Mouse (Mus musculus) embryonic facial prominence, embryonic 12.5 days (tissue): ENCODE measurements around the gene Megf11. TPM values are rescaled to one million over a fixed set of nuclear protein-coding genes. Genes with fewer than 3 reads are reported as not detected.

Experiments used
- ATAC-seq: fragments of 200-750 bp; cut with Nextera tagmentation; 2 replicates; pipeline ENCODE4 v1.8.0; 2017; ENCODE audit not compliant: insufficient number of reproducible peaks, insufficient read depth, low FRiP score, low TSS enrichment
- H3K27ac ChIP-seq: fragments of 300-500 bp; sonication (generic); 2 replicates; pipeline ENCODE4 v1.5.1; 2016; ENCODE audit warnings: mild to moderate bottlenecking
- H3K27me3 ChIP-seq: fragments of 300-500 bp; sonication (generic); 2 replicates; pipeline ENCODE4 v1.6.1; 2016; ENCODE audit warnings: mild to moderate bottlenecking, moderate library complexity
- H3K36me3 ChIP-seq: fragments of 300-500 bp; sonication (generic); 2 replicates; pipeline ENCODE4 v1.6.1; 2016; ENCODE audit warnings: mild to moderate bottlenecking
- H3K4me1 ChIP-seq: fragments of 300-500 bp; sonication (generic); 2 replicates; pipeline ENCODE4 v1.6.1; 2016
- H3K4me2 ChIP-seq: fragments of 300-500 bp; sonication (generic); replicated peaks from 2 replicates; pipeline ENCODE4 v1.6.1; 2016; ENCODE audit warnings: mild to moderate bottlenecking, moderate library complexity
- H3K4me3 ChIP-seq: fragments of 300-500 bp; sonication (generic); 2 replicates; pipeline ENCODE4 v1.5.1; 2016; ENCODE audit warnings: mild to moderate bottlenecking
- H3K9ac ChIP-seq: fragments of 300-500 bp; sonication (generic); 2 replicates; pipeline ENCODE4 v1.6.1; 2016; ENCODE audit warnings: mild to moderate bottlenecking, moderate library complexity
- H3K9me3 ChIP-seq: fragments of 300-500 bp; sonication (generic); 2 replicates; pipeline ENCODE4 v1.6.1; 2016; ENCODE audit warnings: mild to moderate bottlenecking, moderate library complexity
- WGBS: fragments of 180-500 bp; shearing (Covaris S2); methylation state at CpG from one replicate; pipeline ENCODE4 v1.1.7; 2016; 5-methylcytosine and 5-hydroxymethylcytosine counted together
- polyA plus RNA-seq: library from polyadenylated mRNA; unstranded; fragments of >200 nt; fragmentation: Nextera tagmentation; extraction: Ambion mirVana; gene quantifications from 2 replicates; pipeline ENCODE4 v1.2.1, GENCODE M21; 2016

Megf11 gene
- polyA plus RNA-seq, 1 experiment from 2014 or later: 1.2 TPM

DNA sequence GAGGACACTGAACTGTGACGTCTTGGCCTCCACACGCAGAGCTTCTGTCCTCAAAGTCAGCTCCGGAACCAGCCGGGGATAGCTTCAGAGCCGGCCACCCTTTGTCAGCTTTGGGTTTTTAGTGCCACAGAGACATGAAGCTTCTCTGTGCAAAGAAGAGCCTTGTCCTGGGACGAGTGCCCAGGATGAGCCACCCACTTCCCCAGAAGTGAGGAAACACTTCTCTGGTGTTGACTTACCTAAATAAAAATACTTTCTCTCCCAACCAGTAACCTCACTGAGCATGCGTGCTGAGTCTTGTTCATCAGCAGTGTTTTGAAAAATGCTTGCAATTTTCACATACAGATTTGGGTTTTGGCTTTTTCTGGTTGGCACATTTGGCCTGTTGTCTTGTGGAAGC lies 29.8 kb upstream of the Megf11 start:
- H3K27ac ChIP-seq: no peak overlapping the region

DNA sequence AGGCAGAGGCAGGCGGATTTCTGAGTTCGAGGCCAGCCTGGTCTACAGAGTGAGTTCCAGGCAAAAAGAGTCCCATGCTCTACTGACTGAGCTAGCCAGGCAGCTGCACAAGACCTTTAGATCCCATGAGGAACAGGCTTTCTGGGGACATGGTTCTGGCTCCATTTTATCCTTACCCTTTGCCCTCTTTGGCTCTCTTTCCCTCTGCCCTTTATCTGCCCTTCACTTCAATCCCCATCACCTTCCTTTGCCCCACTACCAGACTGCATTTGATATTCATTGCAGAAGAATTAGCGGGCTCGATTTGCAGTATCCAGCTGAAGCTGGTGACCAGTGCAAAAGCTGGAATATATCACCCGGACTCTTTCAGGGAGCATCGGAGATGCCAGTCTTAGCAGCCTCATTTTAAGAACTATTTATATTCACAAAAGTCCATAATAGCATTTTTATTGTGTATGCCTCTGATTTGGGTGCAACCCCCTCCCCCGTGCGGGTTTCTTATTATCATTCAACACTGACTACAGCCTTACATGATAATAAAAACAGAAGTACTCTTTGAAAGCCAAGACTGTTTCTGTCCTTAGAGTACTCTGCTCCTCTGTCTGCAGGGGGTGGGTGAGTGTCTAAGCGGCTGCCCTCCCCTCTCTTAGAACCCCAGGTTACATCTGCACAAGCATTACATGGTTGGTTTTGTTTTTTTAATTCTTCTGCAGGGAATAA lies 24.0 kb upstream of the Megf11 start:
- H3K36me3 ChIP-seq: no peaks in the 10 kb centered on the region
- no peaks in the 10 kb centered on the region for H3K4me1 ChIP-seq
- H3K4me2 ChIP-seq: no peak overlapping the region
- no peak overlapping the region for H3K4me3 ChIP-seq
- no peak overlapping the region for H3K27ac ChIP-seq
- H3K9ac ChIP-seq: no peak overlapping the region
- no peak for ATAC-seq
- 85% methylated on average over 9 of the region's 9 CpGs for WGBS
- no peaks in the 10 kb centered on the region for H3K9me3 ChIP-seq
- H3K27me3 ChIP-seq: no peaks in the 10 kb centered on the region

More for the DNA sequence above, 29.8 kb upstream of the Megf11 start:
- Histone ChIP-seq H3K4me2 (no peak overlapping the region), H3K9me3 (no peaks in the 10 kb centered on the region), H3K4me3 (no peak overlapping the region), H3K36me3 (no peaks in the 10 kb centered on the region), H3K9ac (no peak overlapping the region), H3K4me1 (no peaks in the 10 kb centered on the region), H3K27me3 (no peaks in the 10 kb centered on the region)
- 92% methylated on average over 7 of the region's 7 CpGs for WGBS
- no peak for ATAC-seq

DNA sequence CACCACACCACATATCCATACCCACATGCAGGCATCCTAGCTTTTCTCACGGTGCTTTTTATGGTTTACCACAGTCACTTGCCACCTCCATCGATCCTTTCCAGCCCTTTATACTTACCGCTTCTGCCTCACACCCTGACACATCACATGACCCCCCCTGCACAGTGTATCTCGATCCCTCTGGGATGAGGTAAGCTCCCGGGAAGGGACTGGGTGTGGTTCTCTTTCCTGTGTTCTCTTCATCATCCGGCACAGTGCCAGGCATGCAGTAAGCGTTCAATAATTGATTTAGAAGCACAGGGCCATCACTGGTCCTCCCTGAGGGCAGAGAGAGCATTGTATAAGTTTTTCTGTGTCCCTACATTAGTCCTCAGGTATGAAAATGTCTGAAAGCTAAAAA lies 15.6 kb upstream of the Megf11 start:
- peaks cover 3% of the 10 kb centered on the region; the same call in 1 of the 2 replicates for H3K27me3 ChIP-seq
- 70% methylated on average over 7 of the region's 7 CpGs for WGBS
- no peak overlapping the region; the same call in 1 of the 2 replicates for H3K9ac ChIP-seq
- no peaks in the 10 kb centered on the region for H3K4me1 ChIP-seq
- no peaks in the 10 kb centered on the region for H3K36me3 ChIP-seq
- H3K27ac ChIP-seq: no peak overlapping the region
- ATAC-seq: no peak
- no peak overlapping the region for H3K4me2 ChIP-seq
- no peak overlapping the region for H3K4me3 ChIP-seq
- H3K9me3 ChIP-seq: no peaks in the 10 kb centered on the region

DNA sequence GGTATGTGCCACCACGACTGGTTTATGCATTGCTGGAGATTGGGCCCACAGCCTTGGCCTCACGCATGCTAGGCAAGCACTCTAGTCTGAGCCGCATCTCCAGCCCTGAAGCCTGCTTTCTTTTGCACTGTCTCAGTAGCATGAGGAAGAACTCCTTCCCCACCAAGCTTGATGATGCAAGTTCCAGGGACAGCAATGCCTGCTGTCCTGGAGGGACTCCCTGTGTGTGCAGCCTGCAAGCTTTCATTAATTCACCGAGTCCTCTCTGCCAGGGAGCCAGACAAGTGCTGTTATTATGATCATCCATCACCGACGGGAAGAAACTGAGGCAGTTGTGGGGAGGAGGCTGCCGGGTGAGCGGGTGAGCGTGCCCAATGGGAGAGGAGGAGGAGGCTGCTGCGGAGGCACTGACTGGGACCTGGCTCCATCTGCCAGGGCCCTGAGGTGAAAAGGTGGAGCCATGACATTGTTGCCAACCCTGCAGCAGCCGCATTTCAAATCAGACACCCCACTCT lies 14.1 kb upstream of the Megf11 start:
- ATAC-seq: no peak
- Histone ChIP-seq H3K4me2 (no peak overlapping the region), H3K27ac (no peak overlapping the region), H3K36me3 (no peaks in the 10 kb centered on the region), H3K9me3 (no peaks in the 10 kb centered on the region), H3K27me3 (peaks cover 3% of the 10 kb centered on the region; the same call in 1 of the 2 replicates), H3K4me1 (no peaks in the 10 kb centered on the region), H3K9ac (no peak overlapping the region), H3K4me3 (no peak overlapping the region)
- WGBS: 46% methylated on average over 11 of the region's 11 CpGs

DNA sequence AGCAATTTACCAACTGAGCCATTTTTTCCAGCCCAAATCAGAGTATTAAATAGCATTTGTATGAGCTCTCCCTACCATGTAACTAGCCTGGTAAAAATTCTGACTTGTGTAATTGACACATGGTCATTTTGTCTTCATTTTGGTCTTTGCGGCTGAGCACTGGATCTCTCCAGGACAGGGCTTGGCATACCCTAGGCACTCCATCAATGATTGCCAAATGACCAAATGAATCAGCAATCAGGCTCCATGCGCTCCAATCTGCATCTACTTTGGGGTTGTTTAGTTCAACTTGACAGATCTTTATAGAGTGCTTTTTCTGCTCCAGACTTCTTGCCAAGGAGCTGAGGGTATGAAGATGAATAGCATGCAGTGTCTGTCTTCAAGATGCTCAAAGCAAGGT lies 9.0 kb upstream of the Megf11 start:
- Histone ChIP-seq H3K4me3 (no peak overlapping the region), H3K27ac (no peak overlapping the region), H3K27me3 (no peaks in the 10 kb centered on the region; the same call in 1 of the 2 replicates), H3K4me1 (no peaks in the 10 kb centered on the region), H3K9me3 (no peaks in the 10 kb centered on the region), H3K36me3 (no peaks in the 10 kb centered on the region), H3K9ac (no peak overlapping the region), H3K4me2 (no peak overlapping the region)
- 88% methylated on average over 2 of the region's 2 CpGs for WGBS
- ATAC-seq: no peak

DNA sequence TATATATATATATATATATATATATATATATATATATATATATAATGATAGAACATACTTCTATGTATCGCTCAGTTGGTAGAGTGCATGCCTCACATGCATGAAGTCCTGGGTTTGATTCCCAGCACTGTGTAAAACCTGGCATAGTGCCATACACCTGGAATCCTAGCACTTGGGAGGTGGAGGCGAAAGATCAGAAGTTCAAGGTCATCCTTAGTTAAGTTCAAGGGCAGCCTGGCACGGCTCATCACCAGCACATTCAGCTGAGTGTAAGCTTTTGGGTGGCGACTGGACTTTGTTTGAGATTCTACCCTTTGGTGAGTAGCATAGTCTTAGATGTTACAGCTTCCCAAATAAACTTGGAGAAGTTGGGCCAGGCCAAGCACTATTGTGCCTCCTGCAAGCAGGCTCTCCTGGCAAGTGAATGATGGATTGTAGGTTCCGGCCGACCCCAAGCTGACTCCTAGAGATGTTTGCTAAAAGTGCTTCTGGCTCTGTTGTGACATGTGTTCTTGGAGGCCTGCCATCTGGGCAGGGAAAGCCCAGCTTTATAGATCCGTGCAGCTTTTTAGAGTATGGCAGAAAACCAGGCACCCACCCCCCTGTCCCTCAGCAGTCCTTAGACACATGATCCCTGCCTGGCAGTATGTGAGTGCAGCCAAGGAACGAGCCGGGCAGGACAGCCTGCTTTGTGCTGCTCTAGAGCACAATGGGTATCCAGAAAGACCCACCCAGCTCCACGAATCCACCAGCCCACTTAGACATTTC lies 2.2 kb upstream of the Megf11 start:
- WGBS: 58% methylated on average over 10 of the region's 10 CpGs
- H3K9ac ChIP-seq: no peak overlapping the region
- no peak overlapping the region for H3K27ac ChIP-seq
- H3K27me3 ChIP-seq: peaks cover 54% of the 10 kb centered on the region
- no peak overlapping the region for H3K4me3 ChIP-seq
- no peak overlapping the region for H3K4me2 ChIP-seq
- ATAC-seq: 0 out of 2 replicates have a peak, but pooled peaks have one; percentile 15
- no peaks in the 10 kb centered on the region for H3K36me3 ChIP-seq
- H3K4me1 ChIP-seq: peaks cover 14% of the 10 kb centered on the region
- no peaks in the 10 kb centered on the region for H3K9me3 ChIP-seq

DNA sequence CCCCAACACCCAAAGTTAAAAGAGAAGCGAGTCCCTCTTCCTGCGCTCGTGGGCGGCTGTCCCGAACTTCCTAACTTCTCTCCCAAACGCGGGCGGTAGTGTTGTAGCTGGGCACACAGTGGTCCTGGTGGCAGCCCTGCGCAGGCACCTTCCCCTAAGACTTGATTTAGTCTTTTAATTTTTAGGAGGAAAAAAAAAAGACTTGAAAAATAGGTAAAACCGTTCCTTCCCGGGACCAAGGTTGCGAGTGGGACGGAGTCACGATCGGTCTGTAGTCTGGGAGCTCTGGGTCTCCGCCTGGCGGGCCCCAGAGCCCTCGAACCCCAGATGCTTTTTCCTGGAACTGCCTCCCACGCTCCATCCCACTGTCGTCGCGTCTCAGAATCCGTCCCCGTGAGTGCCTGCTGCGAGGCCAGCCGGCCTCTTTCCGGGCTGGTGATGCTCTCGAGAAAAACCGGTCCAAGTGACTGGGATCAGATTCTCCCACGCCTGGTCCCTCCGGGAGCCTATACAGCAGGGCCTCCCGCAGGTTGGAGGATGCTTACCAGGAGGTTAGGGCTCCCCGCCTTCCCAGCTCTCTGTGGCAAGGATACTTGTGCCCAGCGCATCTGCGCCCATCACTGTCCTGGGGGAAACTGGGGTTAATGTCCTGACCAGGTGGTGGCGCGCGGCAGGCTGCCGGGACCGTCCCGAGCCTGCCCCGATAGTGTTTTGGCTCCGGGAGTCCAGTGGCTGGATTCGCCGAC lies 1.2 kb downstream of the Megf11 start:
- Histone ChIP-seq H3K27ac (no peak overlapping the region), H3K4me2 (peak overlapping the region; percentile 100), H3K4me1 (peaks cover 14% of the 10 kb centered on the region), H3K9ac (peak overlapping the region; percentile 51; the same call in 1 of the 2 replicates), H3K27me3 (peaks cover 65% of the 10 kb centered on the region), H3K9me3 (no peaks in the 10 kb centered on the region), H3K4me3 (peak overlapping the region; percentile 62), H3K36me3 (no peaks in the 10 kb centered on the region)
- no peak for ATAC-seq
- WGBS: under 1% methylated on average over 45 of the region's 45 CpGs

DNA sequence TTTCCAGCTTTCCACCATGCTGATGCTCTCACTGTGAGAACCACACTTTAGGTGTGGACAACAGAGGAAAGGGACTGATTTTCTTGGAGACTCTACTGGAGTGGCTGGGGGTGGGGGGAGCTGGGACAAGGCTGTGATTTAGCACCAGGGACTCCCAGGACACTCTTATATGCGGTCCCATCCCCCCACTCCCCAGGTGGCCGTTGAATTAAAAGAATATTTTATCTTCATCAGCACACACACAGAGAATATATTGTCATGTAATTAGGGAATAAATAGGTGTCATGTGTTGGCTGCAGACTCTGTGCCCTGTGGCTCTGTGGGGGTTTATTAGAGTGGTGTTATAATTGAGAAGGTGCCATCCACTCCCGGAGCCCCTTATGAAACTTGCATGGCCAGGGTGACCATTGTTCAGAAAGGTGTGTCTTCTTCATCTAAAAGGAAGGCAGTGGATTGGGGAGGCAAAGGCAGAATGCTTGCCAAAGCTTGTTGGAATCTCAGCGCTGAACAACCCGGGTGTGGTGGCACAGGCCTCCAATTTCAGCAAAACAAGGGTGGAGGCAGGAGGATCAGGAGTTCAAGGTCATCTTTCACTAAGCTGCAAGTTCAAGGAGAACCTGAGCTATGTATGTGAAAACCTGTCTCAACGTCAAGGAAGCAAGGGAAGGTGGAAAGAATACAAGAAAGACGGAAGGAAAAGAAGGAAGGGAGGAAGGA lies 4.3 kb downstream of the Megf11 start:
- no peaks in the 10 kb centered on the region for H3K9me3 ChIP-seq
- H3K9ac ChIP-seq: no peak overlapping the region
- no peak overlapping the region for H3K4me2 ChIP-seq
- H3K36me3 ChIP-seq: no peaks in the 10 kb centered on the region
- ATAC-seq: no peak
- H3K4me1 ChIP-seq: peaks cover 14% of the 10 kb centered on the region
- H3K27me3 ChIP-seq: peaks cover 44% of the 10 kb centered on the region
- no peak overlapping the region for H3K4me3 ChIP-seq
- WGBS: 69% methylated on average over 7 of the region's 7 CpGs
- no peak overlapping the region for H3K27ac ChIP-seq

DNA sequence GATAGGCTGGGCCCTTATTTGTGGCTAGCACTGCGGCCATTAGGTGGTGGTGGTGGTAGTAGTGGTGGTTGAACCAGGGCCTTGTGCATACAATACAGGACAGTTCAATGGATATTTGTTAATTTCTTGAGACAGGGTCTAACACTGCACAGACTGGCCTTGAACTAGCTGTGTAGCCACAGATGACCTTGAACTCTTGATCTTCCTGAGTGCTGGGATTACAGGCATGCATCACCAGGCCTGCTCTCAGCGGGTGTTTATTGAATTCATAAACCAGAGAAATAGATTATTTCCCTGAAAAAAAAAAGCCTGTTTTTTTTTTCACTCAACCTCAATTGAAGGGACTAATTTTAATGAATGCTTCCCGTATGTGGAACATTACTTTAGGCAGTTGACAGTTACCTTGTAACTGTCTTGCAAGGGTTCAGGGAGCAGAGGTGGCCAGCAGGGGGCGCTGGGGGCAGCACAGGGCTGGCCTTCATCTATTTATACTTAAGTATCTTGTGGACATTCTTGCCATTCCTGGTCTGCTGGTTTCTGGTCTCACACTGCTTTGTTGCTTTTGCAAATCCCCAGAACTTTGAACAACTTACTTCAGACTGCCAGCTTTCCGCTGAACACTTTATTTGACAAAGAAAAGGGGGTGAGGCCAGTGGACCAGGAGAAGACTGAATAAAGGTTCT lies 8.6 kb downstream of the Megf11 start:
- no peak for ATAC-seq
- WGBS: 36% methylated on average over 5 of the region's 5 CpGs
- Histone ChIP-seq H3K4me1 (no peaks in the 10 kb centered on the region), H3K27me3 (peaks cover 5% of the 10 kb centered on the region; the same call in 1 of the 2 replicates), H3K9me3 (no peaks in the 10 kb centered on the region), H3K9ac (no peak overlapping the region), H3K27ac (no peak overlapping the region), H3K4me2 (no peak overlapping the region), H3K4me3 (no peak overlapping the region), H3K36me3 (no peaks in the 10 kb centered on the region)

DNA sequence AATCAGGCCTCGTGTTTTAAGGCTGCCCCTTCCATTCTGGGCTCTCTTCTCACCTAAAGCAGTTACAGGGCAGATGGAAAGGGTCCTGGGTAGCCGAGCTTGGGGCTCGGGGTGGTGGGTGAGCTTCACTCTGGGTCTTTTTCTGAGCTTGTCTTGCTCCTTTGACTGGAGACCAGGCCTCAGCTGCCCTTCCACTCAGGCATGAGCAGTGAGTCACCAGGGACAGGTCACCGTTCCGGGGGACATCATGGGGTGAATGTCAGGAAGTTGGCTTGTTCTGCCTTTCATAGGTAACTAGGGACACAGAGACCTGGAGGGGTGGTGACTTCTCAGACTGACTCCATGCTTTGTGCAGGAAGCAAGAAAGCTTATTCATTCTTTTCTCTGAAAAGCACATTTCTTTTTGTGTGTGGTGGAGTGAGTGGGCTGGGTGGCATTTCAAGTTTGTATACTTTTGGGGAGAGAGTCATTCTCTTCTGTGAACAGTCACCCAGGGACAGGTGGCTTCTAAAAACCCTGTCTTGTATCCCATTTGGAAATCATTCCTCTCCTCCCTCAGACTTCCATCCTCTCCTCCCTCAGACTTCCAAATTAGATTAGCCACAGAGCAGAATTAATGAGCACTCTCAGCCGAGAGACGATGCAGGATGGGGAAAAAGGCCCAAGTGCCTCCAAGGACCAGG lies 10.0 kb downstream of the Megf11 start:
- H3K27me3 ChIP-seq: no peaks in the 10 kb centered on the region; the same call in 1 of the 2 replicates
- ATAC-seq: no peak
- no peaks in the 10 kb centered on the region for H3K9me3 ChIP-seq
- no peak overlapping the region for H3K27ac ChIP-seq
- H3K4me2 ChIP-seq: no peak overlapping the region
- no peak overlapping the region for H3K9ac ChIP-seq
- no peak overlapping the region for H3K4me3 ChIP-seq
- H3K36me3 ChIP-seq: no peaks in the 10 kb centered on the region
- no peaks in the 10 kb centered on the region for H3K4me1 ChIP-seq
- WGBS: 69% methylated on average over 7 of the region's 7 CpGs
